Mouse (Mus musculus) stomach, postnatal 0 days (tissue): ENCODE data around the gene Olfr1265. TPM values are rescaled to one million over a fixed set of nuclear protein-coding genes. Genes with fewer than 3 reads are reported as not detected.

Experiments
- ATAC-seq: fragments of 200-750 bp; cut with Nextera tagmentation; 2 replicates; pipeline ENCODE4 v1.8.0; 2017; ENCODE audit not compliant: low FRiP score, low TSS enrichment
- DNase-seq: peaks from one replicate; pipeline ENCODE4 v3.0.0-alpha.2; 2016; ENCODE audit warnings: low spot score
- H3K27ac ChIP-seq: fragments of 300-500 bp; sonication (generic); replicated peaks from 2 replicates; pipeline ENCODE4 v1.5.1; 2014; ENCODE audit warnings: mild to moderate bottlenecking, control low read depth
- H3K27me3 ChIP-seq: fragments of 300-500 bp; sonication (generic); 2 replicates; pipeline ENCODE4 v1.6.1; 2014; ENCODE audit warnings: low read length; ENCODE audit not compliant: control insufficient read depth, insufficient read depth
- H3K36me3 ChIP-seq: fragments of 300-500 bp; sonication (generic); 2 replicates; pipeline ENCODE4 v1.6.1; 2014; ENCODE audit warnings: low read length, mixed read lengths; ENCODE audit not compliant: control insufficient read depth, insufficient read depth
- H3K4me1 ChIP-seq: fragments of 300-500 bp; sonication (generic); replicated peaks from 2 replicates; pipeline ENCODE4 v1.6.1; 2014; ENCODE audit warnings: antibody characterized with exemption; ENCODE audit not compliant: control insufficient read depth, insufficient read depth
- H3K4me2 ChIP-seq: fragments of 300-500 bp; sonication (generic); replicated peaks from 2 replicates; pipeline ENCODE4 v1.6.1; 2014; ENCODE audit warnings: low read depth, mild to moderate bottlenecking, control low read depth, moderate library complexity
- H3K4me3 ChIP-seq: fragments of 300-500 bp; sonication (generic); 2 replicates; pipeline ENCODE4 v1.5.1; 2014; ENCODE audit warnings: low read depth, low read length, control low read depth
- H3K9ac ChIP-seq: fragments of 300-500 bp; sonication (generic); 2 replicates; pipeline ENCODE4 v1.6.1; 2014; ENCODE audit warnings: mild to moderate bottlenecking, low read length, control low read depth, mixed read lengths
- H3K9me3 ChIP-seq: fragments of 300-500 bp; sonication (generic); 2 replicates; pipeline ENCODE4 v1.6.1; 2016; ENCODE audit warnings: low read length; ENCODE audit not compliant: control insufficient read depth
- CTCF ChIP-seq: IDR thresholded peaks from 2 replicates; pipeline ENCODE4 v1.5.1; 2016; ENCODE audit warnings: antibody characterized with exemption, low read depth, mild to moderate bottlenecking, moderate library complexity
- EP300 ChIP-seq: optimal IDR thresholded peaks from 2 replicates; pipeline ENCODE3; 2016; ENCODE audit warnings: antibody characterized with exemption
- WGBS: fragments of 180-500 bp; shearing (Covaris S2); extraction: QIAGEN DNeasy Blood & Tissue Kit; methylation state at CpG from one replicate; pipeline ENCODE4 v1.1.7; 2014; 5-methylcytosine and 5-hydroxymethylcytosine counted together
- polyA plus RNA-seq: library from polyadenylated mRNA; unstranded; fragments of >200 nt; fragmentation: Nextera tagmentation; extraction: Ambion mirVana; gene quantifications from 2 replicates; pipeline ENCODE4 v1.2.1, GENCODE M21; 2015

Olfr1265 gene
- 0.04 TPM in 1 of 2 replicates, not detected in the other for polyA plus RNA-seq

- Histone ChIP-seq H3K4me3 (no peak within 1 kb of the TSS), H3K36me3 (no peaks in the 10 kb centered on the region), H3K4me1 (no peaks in the 10 kb centered on the region), H3K9ac (no peak within 1 kb of the TSS), H3K9me3 (no peaks in the 10 kb centered on the region), H3K27ac (no peak within 1 kb of the TSS), H3K27me3 (no peaks in the 10 kb centered on the region), H3K4me2 (no peak within 1 kb of the TSS)
- no peak for DNase-seq
- ATAC-seq = no peak
- TF ChIP-seq EP300 (no peak), CTCF (no peak)
Measured at GRCm38 (mm10) chr2:90035037-90035436, at the start of gene Olfr1265. Gene Olfr1265, plus strand, starts transcription at chr2:90035337.

GRCm38 (mm10) chr2:89990921-89991320 is 44.2 kb upstream of the Olfr1265 start, which contains the start of gene Olfr1261:
Gene Olfr1261, plus strand, starts transcription at chr2:89991221.
- TF ChIP-seq EP300 (no peak), CTCF (no peak)
- DNase-seq (no peak), ATAC-seq (no peak)
- Histone ChIP-seq H3K27ac (no peak within 1 kb of the TSS), H3K9ac (no peak within 1 kb of the TSS), H3K4me1 (no peaks in the 10 kb centered on the region), H3K4me3 (no peak within 1 kb of the TSS), H3K9me3 (no peaks in the 10 kb centered on the region), H3K27me3 (no peaks in the 10 kb centered on the region), H3K4me2 (no peak within 1 kb of the TSS), H3K36me3 (no peaks in the 10 kb centered on the region)

DNA sequence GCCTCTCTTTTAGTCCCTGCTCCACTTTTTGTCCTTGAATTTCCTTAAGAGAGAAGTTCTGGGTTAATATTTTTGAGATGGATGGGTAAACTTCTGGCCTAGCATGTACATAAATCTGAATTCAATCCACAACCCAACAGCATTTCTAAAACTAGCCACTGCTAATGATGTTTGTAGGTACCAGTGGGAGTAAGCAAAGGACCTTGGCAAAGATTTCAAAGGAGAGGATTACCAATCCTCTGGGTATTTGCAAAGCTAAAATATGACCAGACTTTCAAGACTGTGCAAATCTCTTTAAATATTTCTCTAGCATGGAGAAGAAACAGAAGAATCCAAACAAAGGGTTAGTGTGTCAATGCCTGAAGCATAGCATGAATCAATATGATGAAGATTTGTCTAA is 35.3 kb upstream of the Olfr1265 start, which contains the start of gene Olfr1262:
Gene Olfr1262, plus strand, starts transcription at position 301 of the 400 bp plus-strand sequence.
- Histone ChIP-seq H3K4me2 (no peak within 1 kb of the TSS), H3K4me3 (no peak within 1 kb of the TSS), H3K27me3 (no peaks in the 10 kb centered on the region), H3K36me3 (no peaks in the 10 kb centered on the region), H3K9ac (no peak within 1 kb of the TSS), H3K4me1 (no peaks in the 10 kb centered on the region), H3K27ac (no peak within 1 kb of the TSS), H3K9me3 (no peaks in the 10 kb centered on the region)
- DNase-seq = no peak
- TF ChIP-seq EP300 = no peak
- TF ChIP-seq CTCF = no peak
- no peak for ATAC-seq

DNA sequence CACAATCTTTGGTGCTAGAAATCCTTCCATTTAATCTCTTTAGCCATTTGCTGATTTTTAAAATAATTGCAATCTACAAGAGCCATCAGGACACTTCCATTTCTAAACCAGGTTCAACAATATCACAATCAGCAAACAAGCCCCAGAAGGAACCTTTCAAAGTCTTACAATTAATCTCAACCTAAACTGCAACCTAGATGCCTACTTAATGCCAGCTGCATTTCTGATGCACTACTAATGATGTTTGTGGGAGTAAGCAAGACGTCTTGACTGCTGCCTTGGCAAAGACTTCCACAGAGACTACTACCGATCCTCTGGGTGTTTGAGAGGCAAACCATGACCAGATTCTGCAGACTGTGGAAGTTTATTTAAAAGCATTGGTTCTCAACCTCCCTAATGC is 23.3 kb upstream of the Olfr1265 start, which contains the start of gene Olfr1263:
Gene Olfr1263, plus strand, starts transcription at position 301 of the 400 bp plus-strand sequence.
- H3K9me3 ChIP-seq = no peaks in the 10 kb centered on the region
- H3K9ac ChIP-seq = no peak within 1 kb of the TSS
- ATAC-seq = no peak
- no peaks in the 10 kb centered on the region for H3K27me3 ChIP-seq
- no peaks in the 10 kb centered on the region for H3K4me1 ChIP-seq
- H3K4me2 ChIP-seq = no peak within 1 kb of the TSS
- TF ChIP-seq EP300 (no peak), CTCF (no peak)
- 74% methylated on average over 2 of the region's 2 CpGs for WGBS
- no peak within 1 kb of the TSS for H3K4me3 ChIP-seq
- no peaks in the 10 kb centered on the region for H3K36me3 ChIP-seq
- H3K27ac ChIP-seq = no peak within 1 kb of the TSS
- no peak for DNase-seq

GRCm38 (mm10) chr2:90025477-90025876 is 9.7 kb upstream of the Olfr1265 start, which contains the start of gene Olfr1264:
Gene Olfr1264, minus strand, starts transcription at chr2:90025577.
- Histone ChIP-seq H3K36me3 (no peaks in the 10 kb centered on the region), H3K9me3 (no peaks in the 10 kb centered on the region), H3K27ac (no peak within 1 kb of the TSS), H3K4me2 (no peak within 1 kb of the TSS), H3K27me3 (no peaks in the 10 kb centered on the region), H3K4me1 (no peaks in the 10 kb centered on the region), H3K9ac (no peak within 1 kb of the TSS), H3K4me3 (no peak within 1 kb of the TSS)
- WGBS = 70% methylated on average over 2 of the region's 2 CpGs
- no peak for DNase-seq
- no peak for ATAC-seq
- TF ChIP-seq EP300 (no peak), CTCF (no peak)

- no peak within 1 kb of the TSS for H3K4me2 ChIP-seq
- H3K9me3 ChIP-seq = no peaks in the 10 kb centered on the region
- no peaks in the 10 kb centered on the region for H3K27me3 ChIP-seq
- TF ChIP-seq CTCF (no peak), EP300 (no peak)
- H3K36me3 ChIP-seq = no peaks in the 10 kb centered on the region
- ATAC-seq (no peak), DNase-seq (no peak)
- H3K4me1 ChIP-seq = no peaks in the 10 kb centered on the region
- no peak within 1 kb of the TSS for H3K9ac ChIP-seq
- no peak within 1 kb of the TSS for H3K27ac ChIP-seq
- no peak within 1 kb of the TSS for H3K4me3 ChIP-seq
Measured at GRCm38 (mm10) chr2:90063494-90063893, 28.4 kb downstream of the Olfr1265 start, which contains the start of gene Olfr140. Gene Olfr140, minus strand, starts transcription at chr2:90063594.
